Comparison of ENCODE assay signal across 20 mouse cellular contexts in the genomic region with DNA sequence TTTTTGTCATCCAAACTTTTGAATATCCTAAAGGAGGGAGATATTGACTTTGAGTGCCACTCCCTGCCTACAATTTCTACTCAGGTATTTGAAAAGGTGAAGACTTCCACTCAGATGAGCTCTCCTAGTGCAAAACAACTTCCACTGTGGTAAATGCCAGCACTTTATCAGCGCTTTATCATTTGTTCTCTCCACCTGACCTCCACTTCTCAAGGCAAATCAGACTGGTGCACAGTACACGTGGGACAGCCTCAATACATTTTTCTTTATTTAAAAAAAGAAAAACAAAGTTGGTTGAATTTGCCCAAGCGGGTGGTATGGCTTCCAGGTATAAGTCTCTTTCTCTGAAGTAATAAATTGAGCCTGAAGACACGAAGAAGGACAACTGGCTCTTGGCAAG.
DNase-seq lines count a peak whose midpoint lies in the region; ATAC-seq lines count a peak whose summit lies in the region.
"Had no signal": no experiment of that assay in that cellular context is flagged by ENCODE, and none has a peak within 500 bp of the region (broad histone marks: within the 10 kb centered on the region; RNA-seq: fewer than 3 reads in every experiment).

No protein-coding gene starts in this region.

- no peaks in the 10 kb centered on the region for H3K27me3 ChIP-seq in forebrain, embryonic 10.5 days (ENCODE audit: poor library complexity, severe bottlenecking)
- no peaks in the 10 kb centered on the region for H3K27me3 ChIP-seq in forebrain, embryonic 15.5 days
- H3K27me3 ChIP-seq in lung, embryonic 15.5 days, result no peaks in the 10 kb centered on the region
- H3K27me3 ChIP-seq in embryonic facial prominence, embryonic 10.5 days (replicated peaks; ENCODE audit: low read depth, poor library complexity, severe bottlenecking), result no peaks in the 10 kb centered on the region
- H3K27me3 ChIP-seq in stomach, embryonic 14.5 days (ENCODE audit: control insufficient read depth, insufficient read depth, low read length), result no peaks in the 10 kb centered on the region
- H3K27me3 ChIP-seq: heart, embryonic 12.5 days; hindbrain, embryonic 13.5 days; midbrain, embryonic 15.5 days had no signal

- no peak for DNase-seq in forebrain, embryonic 10.5 days (ENCODE audit: extremely low spot score, low spot score)
- DNase-seq in lung, adult 18-20 months, result no peak
- DNase-seq in embryonic facial prominence, embryonic 10.5 days (ENCODE audit: low spot score), result no peak
- no peak for DNase-seq in gastrocnemius, postnatal 10 days
- DNase-seq in embryo, embryonic 10 days (ENCODE audit: low spot score), result no peak
- DNase-seq: cerebellum, adult 8-10 months; forebrain, postnatal 0 days; layer of hippocampus, adult 9-11 months; liver, postnatal 0 days; thymus, postnatal 36 days had no signal

- no peaks in the 10 kb centered on the region for H3K9me3 ChIP-seq in forebrain, embryonic 10.5 days
- H3K9me3 ChIP-seq in forebrain, embryonic 15.5 days, result no peaks in the 10 kb centered on the region
- H3K9me3 ChIP-seq in lung, embryonic 15.5 days, result no peaks in the 10 kb centered on the region
- H3K9me3 ChIP-seq in embryonic facial prominence, embryonic 10.5 days, result no peaks in the 10 kb centered on the region
- no peaks in the 10 kb centered on the region for H3K9me3 ChIP-seq in stomach, embryonic 14.5 days (ENCODE audit: control insufficient read depth, low read depth, low read length)
- H3K9me3 ChIP-seq: heart, embryonic 12.5 days; hindbrain, embryonic 13.5 days; limb, embryonic 10.5 days; megakaryocyte, embryonic 14.5 days; midbrain, embryonic 15.5 days had no signal

- no peak for ATAC-seq in forebrain, embryonic 15.5 days (replicated peaks)
- ATAC-seq in lung, embryonic 15.5 days (ENCODE audit: borderline replicate concordance, extremely low read depth, low FRiP score, low TSS enrichment), result no peak
- 0 out of 2 replicates have a peak, but pooled peaks have one; percentile 11 for ATAC-seq in stomach, embryonic 14.5 days (ENCODE audit: insufficient number of reproducible peaks, insufficient read depth, low FRiP score, low read depth)
- ATAC-seq: CD4-positive, CD25-positive, alpha-beta regulatory T cell, adult 4 months; forebrain, postnatal 0 days; liver, postnatal 0 days; midbrain, embryonic 15.5 days had no signal

- 56% methylated on average over 4 of the region's 4 CpGs for WGBS in forebrain, embryonic 10.5 days
- WGBS in forebrain, embryonic 15.5 days, result 62% methylated on average over 4 of the region's 4 CpGs
- WGBS in lung, embryonic 15.5 days, result 50% methylated on average over 4 of the region's 4 CpGs
- 45% methylated on average over 4 of the region's 4 CpGs for whole genome bisulfite sequencing in embryonic facial prominence, embryonic 10.5 days
- WGBS in stomach, embryonic 14.5 days, result 52% methylated on average over 4 of the region's 4 CpGs

- H3K27ac ChIP-seq in forebrain, embryonic 10.5 days, result peak overlapping the region; percentile 84
- H3K27ac ChIP-seq in forebrain, embryonic 15.5 days (replicated peaks), result no peak overlapping the region
- H3K27ac ChIP-seq in lung, embryonic 15.5 days, result peak overlapping the region; percentile 64
- H3K27ac ChIP-seq in embryonic facial prominence, embryonic 10.5 days (replicated peaks), result peak overlapping the region; percentile 48; the same call in 1 of the 2 replicates
- peak overlapping the region; percentile 81 for H3K27ac ChIP-seq in stomach, embryonic 14.5 days (ENCODE audit: low read length)
- H3K27ac ChIP-seq: hindbrain, embryonic 13.5 days; left cerebral cortex, adult 2 months; midbrain, embryonic 15.5 days had no signal

- H3K4me1 ChIP-seq in forebrain, embryonic 10.5 days, result peaks cover 22% of the 10 kb centered on the region
- H3K4me1 ChIP-seq in forebrain, embryonic 15.5 days, result 0 out of 2 replicates have a peak, but pooled peaks cover 4% of the 10 kb centered on the region
- peaks cover 18% of the 10 kb centered on the region for H3K4me1 ChIP-seq in lung, embryonic 15.5 days
- H3K4me1 ChIP-seq in embryonic facial prominence, embryonic 10.5 days, result peaks cover 21% of the 10 kb centered on the region
- peaks cover 5% of the 10 kb centered on the region; the same call in 1 of the 2 replicates for H3K4me1 ChIP-seq in stomach, embryonic 14.5 days (ENCODE audit: control insufficient read depth, insufficient read depth, low read length)

- H3K4me2 ChIP-seq in forebrain, embryonic 15.5 days (replicated peaks), result no peak overlapping the region
- no peak overlapping the region for H3K4me2 ChIP-seq in lung, embryonic 15.5 days
- H3K4me2 ChIP-seq in stomach, embryonic 14.5 days (replicated peaks; ENCODE audit: low read depth, low read length), result no peak overlapping the region
- H3K4me2 ChIP-seq: heart, embryonic 12.5 days; hindbrain, embryonic 13.5 days; midbrain, embryonic 15.5 days had no signal

- no peaks in the 10 kb centered on the region for H3K36me3 ChIP-seq in forebrain, embryonic 10.5 days (replicated peaks)
- no peaks in the 10 kb centered on the region for H3K36me3 ChIP-seq in forebrain, embryonic 15.5 days
- no peaks in the 10 kb centered on the region for H3K36me3 ChIP-seq in lung, embryonic 15.5 days
- no peaks in the 10 kb centered on the region for H3K36me3 ChIP-seq in embryonic facial prominence, embryonic 10.5 days (replicated peaks)
- no peaks in the 10 kb centered on the region for H3K36me3 ChIP-seq in stomach, embryonic 14.5 days (ENCODE audit: control insufficient read depth, insufficient read depth, low read length)
- H3K36me3 ChIP-seq: heart, embryonic 12.5 days; hindbrain, embryonic 13.5 days; limb, embryonic 10.5 days; midbrain, embryonic 15.5 days had no signal

- H3K9ac ChIP-seq in forebrain, embryonic 15.5 days (replicated peaks), result no peak overlapping the region
- H3K9ac ChIP-seq in lung, embryonic 15.5 days, result no peak overlapping the region
- H3K9ac ChIP-seq in stomach, embryonic 14.5 days (replicated peaks; ENCODE audit: low read depth, low read length), result no peak overlapping the region
- H3K9ac ChIP-seq: forebrain, postnatal 0 days; heart, embryonic 12.5 days; hindbrain, embryonic 13.5 days; liver, postnatal 0 days; midbrain, embryonic 15.5 days had no signal

- H3K4me3 ChIP-seq in forebrain, embryonic 10.5 days, result no peak overlapping the region
- H3K4me3 ChIP-seq in forebrain, embryonic 15.5 days, result no peak overlapping the region
- H3K4me3 ChIP-seq in lung, embryonic 15.5 days, result no peak overlapping the region
- H3K4me3 ChIP-seq in embryonic facial prominence, embryonic 10.5 days, result no peak overlapping the region
- no peak overlapping the region for H3K4me3 ChIP-seq in stomach, embryonic 14.5 days (ENCODE audit: low read depth, low read length)
- H3K4me3 ChIP-seq: heart, embryonic 12.5 days; hindbrain, embryonic 13.5 days; left cerebral cortex, adult 2 months; limb, embryonic 10.5 days; megakaryocyte, embryonic 14.5 days; midbrain, embryonic 15.5 days had no signal
